Mouse (Mus musculus) erythroblast, embryonic 14.5 days (primary cell): ENCODE measurements around the gene Ldlrad1.

Experiments
- GATA1 ChIP-seq: IDR thresholded peaks from 2 replicates; pipeline ENCODE4 v1.6.1; 2012; ENCODE audit warnings: low read length, inconsistent platforms, mixed read lengths
- TAL1 ChIP-seq: IDR thresholded peaks from 3 replicates; pipeline ENCODE4 v1.6.1; 2012; ENCODE audit warnings: low read length, inconsistent platforms, mixed read lengths

- TF ChIP-seq TAL1 (no peak), GATA1 (no peak)
Measured at GRCm38 (mm10) chr4:107238253-107238652, 29.3 kb downstream of the Ldlrad1 start.
